Mouse (Mus musculus) ES-E14 (cell line): ENCODE results near the gene Habp4. TPM values are rescaled to one million over a fixed set of nuclear protein-coding genes. Genes with fewer than 3 reads are reported as not detected.

Source experiments
- DNase-seq: peaks from one replicate; pipeline ENCODE4 v3.0.0-alpha.2; 2013; ENCODE audit warnings: low read depth, low spot score
- H3K27ac ChIP-seq: 2 replicates; pipeline ENCODE4 v1.5.1; 2012; ENCODE audit warnings: low read depth, mild to moderate bottlenecking, low read length, moderate library complexity, mixed read lengths; ENCODE audit not compliant: poor library complexity, insufficient read depth, severe bottlenecking
- H3K36me3 ChIP-seq: 2 replicates; pipeline ENCODE4 v1.6.1; 2012; ENCODE audit warnings: mild to moderate bottlenecking, low read length, moderate library complexity, mixed read lengths; ENCODE audit not compliant: control insufficient read depth, poor library complexity, insufficient read depth, severe bottlenecking
- H3K4me1 ChIP-seq, 2 experiments: fragments of 150-350 bp in 1 of 2; sonication (generic) in 1 of 2; 2 replicates each; pipeline ENCODE4 v1.6.1; 2012; ENCODE audit warnings: low read length in 2 of 2, mild to moderate bottlenecking in 1 of 2, mixed read lengths in 1 of 2; ENCODE audit not compliant: control insufficient read depth in 2 of 2, insufficient read depth in 2 of 2, poor library complexity in 1 of 2
- H3K4me3 ChIP-seq, 2 experiments: fragments of 150-350 bp in 1 of 2; sonication (generic) in 1 of 2; 2 replicates each; pipeline ENCODE4 v1.5.1; 2012; ENCODE audit warnings: low read length in 2 of 2, low read depth in 1 of 2, mild to moderate bottlenecking in 1 of 2, mixed read lengths in 1 of 2; ENCODE audit not compliant: insufficient read depth in 1 of 2, poor library complexity in 1 of 2, severe bottlenecking in 1 of 2
- H3K9ac ChIP-seq: 2 replicates; pipeline ENCODE4 v1.6.1; 2012; ENCODE audit warnings: low read depth, mild to moderate bottlenecking, low read length, mixed read lengths; ENCODE audit not compliant: poor library complexity, insufficient read depth, severe bottlenecking
- H3K9me3 ChIP-seq: fragments of 150-350 bp; sonication (generic); 2 replicates; pipeline ENCODE4 v1.6.1; 2012; ENCODE audit warnings: low read depth, mild to moderate bottlenecking, low read length; ENCODE audit not compliant: control insufficient read depth, insufficient read depth
- CHD2 ChIP-seq: IDR thresholded peaks from 2 replicates; pipeline ENCODE4 v1.6.1; 2014; ENCODE audit warnings: mild to moderate bottlenecking, low read depth, low read length, inconsistent platforms
- HCFC1 ChIP-seq: IDR thresholded peaks from 2 replicates; pipeline ENCODE4 v1.6.1; 2012; ENCODE audit warnings: low read length, inconsistent platforms, borderline replicate concordance; ENCODE audit not compliant: insufficient read depth
- MAFK ChIP-seq: IDR thresholded peaks from 2 replicates; pipeline ENCODE4 v1.6.1; 2014; ENCODE audit warnings: mild to moderate bottlenecking, low read depth, low read length, inconsistent platforms; ENCODE audit not compliant: insufficient read depth
- ZC3H11A ChIP-seq: IDR thresholded peaks from 2 replicates; pipeline ENCODE4 v1.6.1; 2012; ENCODE audit warnings: low read depth, mild to moderate bottlenecking, inconsistent platforms, low read length, borderline replicate concordance
- ZNF384 ChIP-seq: IDR thresholded peaks from 2 replicates; pipeline ENCODE4 v1.6.1; 2012; ENCODE audit warnings: low read depth, low read length, inconsistent platforms
- in situ Hi-C, 2 experiments: fragments of 600-800 bp; cut with MboI; formaldehyde crosslinking; loops; one replicate each; pipeline ENCODE4 v1.15.1; 2025; ENCODE audit warnings: low sequenced_read_pairs in 2 of 2, inconsistent platforms in 1 of 2; ENCODE audit not compliant: unreplicated experiment in 2 of 2
- total RNA-seq: library from RNA; depleted of rRNA; stranded (reverse); fragments of 300-350 nt; gene quantifications from 2 replicates; pipeline ENCODE4 v1.2.3, GENCODE M21; 2012

Habp4 gene
- total RNA-seq, 1 experiment: 5.3 TPM

DNA sequence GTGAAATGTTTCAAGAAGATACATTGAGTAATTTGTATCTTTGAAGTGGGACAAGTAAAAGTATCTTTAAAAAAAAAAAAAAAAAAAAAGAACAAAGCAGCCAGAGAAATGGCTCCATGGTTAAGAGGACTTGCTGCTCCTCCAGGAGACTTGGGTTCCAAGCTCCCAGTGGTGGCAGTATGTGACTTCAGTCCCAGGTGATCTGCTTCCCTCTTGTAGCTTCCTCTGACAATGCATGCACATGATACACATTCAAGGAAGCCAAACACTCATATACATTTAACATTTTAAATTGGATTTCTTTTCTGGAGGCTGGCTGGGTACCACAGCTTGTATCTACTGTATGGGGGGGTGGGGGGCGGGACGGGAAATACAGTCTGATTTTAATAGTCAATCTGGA lies 7.0 kb upstream of the Habp4 start:
- Histone ChIP-seq H3K4me3 (no peak overlapping the region), H3K4me1 (peaks cover 6 to 9% of the 10 kb centered on the region in 2 experiments; a peak in 2 of 4 replicates), H3K27ac (peak overlapping the region; percentile 42; the same call in 1 of the 2 replicates), H3K36me3 (peaks cover 3% of the 10 kb centered on the region; the same call in 1 of the 2 replicates), H3K9ac (no peak overlapping the region), H3K9me3 (no peaks in the 10 kb centered on the region)
- in situ Hi-C loops: no loop called here
- no peak for DNase-seq
- TF ChIP-seq ZC3H11A (no peak), MAFK (no peak), ZNF384 (no peak), CHD2 (no peak), HCFC1 (no peak)

DNA sequence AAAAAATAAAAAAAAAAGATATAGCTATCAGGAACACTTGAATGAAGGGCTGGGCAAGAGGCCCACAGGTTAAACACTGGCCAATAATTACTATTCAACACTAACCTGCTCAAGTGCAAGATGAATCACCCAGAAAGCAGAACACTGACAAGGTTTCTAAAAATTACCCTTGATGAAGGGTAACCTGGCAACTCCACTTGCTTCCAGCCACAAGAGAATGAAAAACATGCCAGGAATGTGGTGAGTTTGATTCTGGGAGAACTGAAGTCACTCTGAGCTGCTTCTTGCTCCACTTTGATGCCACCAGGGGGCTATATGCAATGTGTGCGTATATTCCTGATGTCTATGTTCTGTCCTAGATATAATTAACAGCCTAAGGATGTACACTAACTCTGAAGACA lies 6.5 kb upstream of the Habp4 start:
- peaks cover 1% of the 10 kb centered on the region; the same call in 1 of the 2 replicates for H3K36me3 ChIP-seq
- H3K4me1 ChIP-seq: peaks cover 6 to 9% of the 10 kb centered on the region in 2 experiments; a peak in 2 of 4 replicates
- in situ Hi-C loops: no loop called here
- H3K9me3 ChIP-seq: no peaks in the 10 kb centered on the region
- TF ChIP-seq HCFC1 (no peak), ZC3H11A (no peak), ZNF384 (no peak), CHD2 (no peak), MAFK (no peak)
- no peak overlapping the region for H3K4me3 ChIP-seq
- DNase-seq: peak; percentile 52
- no peak overlapping the region for H3K27ac ChIP-seq
- no peak overlapping the region for H3K9ac ChIP-seq

GRCm38 (mm10) chr13:64156966-64157365 lies 4.7 kb upstream of the Habp4 start:
- Histone ChIP-seq H3K4me3 (no peak overlapping the region), H3K27ac (no peak overlapping the region), H3K4me1 (peaks cover 0 to 7% of the 10 kb centered on the region in 2 experiments; a peak in 2 of 4 replicates), H3K9me3 (no peaks in the 10 kb centered on the region), H3K36me3 (no peaks in the 10 kb centered on the region), H3K9ac (no peak overlapping the region)
- DNase-seq: no peak
- TF ChIP-seq ZC3H11A (no peak), CHD2 (no peak), HCFC1 (no peak), MAFK (no peak), ZNF384 (no peak)
- in situ Hi-C loops: no loop called here

DNA sequence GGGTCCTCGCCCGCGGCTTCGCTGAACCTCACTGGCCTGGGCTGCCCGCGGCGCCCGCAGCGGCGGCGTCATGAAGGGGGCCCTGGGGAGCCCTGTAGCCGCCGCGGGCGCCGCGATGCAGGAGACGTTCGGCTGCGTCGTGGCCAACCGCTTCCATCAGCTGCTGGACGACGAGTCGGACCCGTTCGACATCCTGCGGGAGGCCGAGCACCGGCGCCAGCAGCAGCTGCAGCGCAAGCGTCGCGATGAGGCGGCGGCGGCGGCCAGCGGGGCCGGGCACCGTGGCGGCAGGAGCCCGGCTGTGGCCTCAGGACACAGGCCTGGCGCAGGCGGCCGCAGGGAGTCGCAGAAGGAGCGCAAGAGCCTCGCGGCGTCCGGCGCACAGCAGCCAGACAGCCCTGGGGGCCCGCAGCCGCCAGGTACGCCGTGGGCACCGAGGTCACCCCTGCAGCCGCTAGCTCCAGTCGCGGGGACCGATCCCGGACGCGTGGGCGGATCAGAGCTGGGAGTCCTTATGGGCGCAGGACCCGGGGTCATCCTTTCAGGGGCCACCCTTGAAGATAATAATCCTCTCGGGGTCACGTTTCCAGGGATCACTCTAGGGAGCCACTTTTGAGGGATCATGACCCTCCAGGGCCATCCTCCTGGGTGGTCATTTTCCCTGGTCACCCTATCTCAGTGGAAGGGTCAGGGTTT lies 440 bp downstream of the Habp4 start:
- TF ChIP-seq CHD2 (no peak), ZC3H11A (no peak), ZNF384 (no peak), MAFK (no peak)
- in situ Hi-C loops: no loop called here
- Histone ChIP-seq H3K9ac (peak overlapping the region; percentile 78), H3K4me3 (peak overlapping the region; percentile 71 to 88), H3K9me3 (no peaks in the 10 kb centered on the region), H3K27ac (no peak overlapping the region), H3K4me1 (no peaks in the 10 kb centered on the region; a peak in 1 of 4 replicates), H3K36me3 (no peaks in the 10 kb centered on the region)
- DNase-seq: no peak
